In the genomic region with DNA sequence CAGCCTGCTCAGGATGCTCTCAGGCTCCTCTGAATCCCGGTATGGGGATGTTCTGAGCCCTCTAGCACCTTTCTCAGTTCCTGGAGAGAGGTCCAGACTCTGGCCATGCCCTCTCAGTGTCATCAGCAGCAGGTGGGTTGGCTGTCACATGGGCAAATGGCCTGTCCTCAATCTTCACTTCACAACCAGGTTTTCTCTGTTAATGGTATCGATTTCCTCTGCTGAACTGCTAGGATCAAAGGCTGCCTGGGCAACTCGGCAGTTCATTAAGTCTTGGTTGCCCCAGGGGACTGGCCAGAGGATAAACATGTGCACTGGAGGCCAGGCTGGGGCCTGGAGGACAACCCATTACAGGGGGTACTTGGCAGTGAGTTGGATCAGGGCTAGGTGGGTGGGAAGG, we compare ENCODE assay signal across 23 mouse cellular contexts.
"Had no signal": no experiment of that assay in that cellular context is flagged by ENCODE, and none has a peak within 500 bp of the region (broad histone marks: within the 10 kb centered on the region; RNA-seq: fewer than 3 reads in every experiment).

No protein-coding gene starts in this region.

- H3K27ac ChIP-seq: kidney, postnatal 0 days; layer of hippocampus, adult 2 months; limb, embryonic 12.5 days; limb, embryonic 15.5 days; liver, embryonic 15.5 days; macrophage; midbrain, embryonic 10.5 days; midbrain, embryonic 15.5 days; neural tube, embryonic 12.5 days; neural tube, embryonic 15.5 days; stomach, postnatal 0 days had no signal

- H3K4me3 ChIP-seq: layer of hippocampus, adult 2 months; limb, embryonic 12.5 days; limb, embryonic 15.5 days; liver, embryonic 15.5 days; midbrain, embryonic 10.5 days; midbrain, embryonic 15.5 days; neural tube, embryonic 12.5 days; neural tube, embryonic 15.5 days had no signal

- H3K9ac ChIP-seq: limb, embryonic 12.5 days; limb, embryonic 15.5 days; liver, embryonic 15.5 days; lung, embryonic 14.5 days; midbrain, embryonic 15.5 days; neural tube, embryonic 12.5 days; neural tube, embryonic 15.5 days had no signal

- H3K36me3 ChIP-seq: limb, embryonic 12.5 days; limb, embryonic 15.5 days; liver, embryonic 15.5 days; midbrain, embryonic 10.5 days; midbrain, embryonic 15.5 days; neural tube, embryonic 12.5 days; neural tube, embryonic 15.5 days had no signal

- H3K4me2 ChIP-seq: limb, embryonic 12.5 days; limb, embryonic 15.5 days; liver, embryonic 15.5 days; lung, embryonic 14.5 days; midbrain, embryonic 15.5 days; neural tube, embryonic 12.5 days; neural tube, embryonic 15.5 days had no signal

- H3K4me1 ChIP-seq: limb, embryonic 15.5 days; liver, embryonic 15.5 days had no signal

- DNase-seq: kidney, adult 2 months; kidney, postnatal 25 days; layer of hippocampus, adult 9-11 months; lung, embryonic 14.5 days; right cerebral cortex, adult 18-20 months; right cerebral cortex, postnatal 14 days; right cerebral cortex, postnatal 4 days; thymus, adult 2 months; thymus, postnatal 14 days; thymus, postnatal 4 days had no signal

- H3K9me3 ChIP-seq: limb, embryonic 12.5 days; limb, embryonic 15.5 days; liver, embryonic 15.5 days; midbrain, embryonic 10.5 days; midbrain, embryonic 15.5 days; neural tube, embryonic 12.5 days; neural tube, embryonic 15.5 days had no signal

- H3K27me3 ChIP-seq: limb, embryonic 15.5 days; liver, embryonic 15.5 days; midbrain, embryonic 15.5 days; neural tube, embryonic 15.5 days had no signal

- ATAC-seq: intestine, embryonic 16.5 days; lung, postnatal 0 days; midbrain, embryonic 15.5 days had no signal
